Mouse (Mus musculus) forebrain, embryonic 16.5 days (tissue): Measurements from ENCODE around the gene Megf8. TPM values are rescaled to one million over a fixed set of nuclear protein-coding genes. Genes with fewer than 3 reads are reported as not detected.

Source experiments
- ATAC-seq: fragments of 200-750 bp; cut with Nextera tagmentation; 2 replicates; pipeline ENCODE4 v1.8.0; 2017; ENCODE audit warnings: mild to moderate bottlenecking, moderate library complexity
- H3K27ac ChIP-seq: fragments of 300-500 bp; sonication (generic); 2 replicates; pipeline ENCODE4 v1.5.1; 2014; ENCODE audit warnings: low read length, control low read depth
- H3K27me3 ChIP-seq: fragments of 300-500 bp; sonication (generic); replicated peaks from 2 replicates; pipeline ENCODE4 v1.6.1; 2014; ENCODE audit warnings: low read length; ENCODE audit not compliant: control insufficient read depth, insufficient read depth
- H3K36me3 ChIP-seq: fragments of 300-500 bp; sonication (generic); 2 replicates; pipeline ENCODE4 v1.6.1; 2014; ENCODE audit not compliant: control insufficient read depth, insufficient read depth
- H3K4me1 ChIP-seq: fragments of 300-500 bp; sonication (generic); replicated peaks from 2 replicates; pipeline ENCODE4 v1.6.1; 2014; ENCODE audit warnings: low read length; ENCODE audit not compliant: control insufficient read depth, insufficient read depth
- H3K4me2 ChIP-seq: fragments of 300-500 bp; sonication (generic); 2 replicates; pipeline ENCODE4 v1.6.1; 2014; ENCODE audit warnings: mild to moderate bottlenecking, low read length, control low read depth
- H3K4me3 ChIP-seq: fragments of 300-500 bp; sonication (generic); replicated peaks from 2 replicates; pipeline ENCODE4 v1.5.1; 2014; ENCODE audit warnings: mild to moderate bottlenecking, low read length, control low read depth
- H3K9ac ChIP-seq: fragments of 300-500 bp; sonication (generic); replicated peaks from 2 replicates; pipeline ENCODE4 v1.6.1; 2014; ENCODE audit warnings: low read depth, low read length, control low read depth
- H3K9me3 ChIP-seq: fragments of 300-500 bp; sonication (generic); 2 replicates; pipeline ENCODE4 v1.6.1; 2016; ENCODE audit warnings: low read length; ENCODE audit not compliant: control insufficient read depth
- WGBS: fragments of 180-500 bp; shearing (Covaris S2); extraction: QIAGEN DNeasy Blood & Tissue Kit; methylation state at CpG from one replicate; pipeline ENCODE4 v1.1.7; 2014; 5-methylcytosine and 5-hydroxymethylcytosine counted together
- polyA plus RNA-seq: library from polyadenylated mRNA; unstranded; fragments of >200 nt; fragmentation: Nextera tagmentation; extraction: Ambion mirVana; gene quantifications from 2 replicates; pipeline ENCODE4 v1.2.1, GENCODE M21; 2015

Megf8 gene
- polyA plus RNA-seq, 1 experiment from 2014 or later, result 25.0 TPM

DNA sequence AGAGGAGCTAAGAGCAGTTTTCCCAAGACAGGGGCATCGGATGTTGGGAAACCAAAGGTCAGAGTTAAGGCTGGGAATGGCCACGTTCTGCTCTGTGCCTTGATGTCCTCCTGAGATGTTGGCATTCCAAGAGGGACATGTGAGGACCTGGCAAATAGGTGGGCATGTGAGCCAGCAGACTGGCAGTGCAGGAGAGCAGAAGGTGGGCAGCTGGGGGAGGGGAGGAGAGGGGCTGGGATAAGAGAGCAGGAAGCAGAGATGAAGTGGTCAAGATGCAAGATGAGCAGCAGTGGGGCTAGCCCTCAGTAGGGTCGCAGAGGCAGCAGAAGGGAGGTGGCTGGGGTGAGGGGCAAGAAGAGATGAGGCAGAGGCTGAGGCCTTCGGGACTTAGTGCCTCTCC, 66.9 kb downstream of the Megf8 start:
- no peaks in the 10 kb centered on the region for H3K27me3 ChIP-seq
- ATAC-seq, result no peak
- peaks cover 14% of the 10 kb centered on the region for H3K36me3 ChIP-seq
- 83% methylated on average over 4 of the region's 4 CpGs for WGBS
- H3K9ac ChIP-seq, result no peak overlapping the region
- H3K4me2 ChIP-seq, result no peak overlapping the region
- H3K27ac ChIP-seq, result no peak overlapping the region
- no peak overlapping the region for H3K4me3 ChIP-seq
- no peaks in the 10 kb centered on the region for H3K9me3 ChIP-seq
- peaks cover 13% of the 10 kb centered on the region for H3K4me1 ChIP-seq

DNA sequence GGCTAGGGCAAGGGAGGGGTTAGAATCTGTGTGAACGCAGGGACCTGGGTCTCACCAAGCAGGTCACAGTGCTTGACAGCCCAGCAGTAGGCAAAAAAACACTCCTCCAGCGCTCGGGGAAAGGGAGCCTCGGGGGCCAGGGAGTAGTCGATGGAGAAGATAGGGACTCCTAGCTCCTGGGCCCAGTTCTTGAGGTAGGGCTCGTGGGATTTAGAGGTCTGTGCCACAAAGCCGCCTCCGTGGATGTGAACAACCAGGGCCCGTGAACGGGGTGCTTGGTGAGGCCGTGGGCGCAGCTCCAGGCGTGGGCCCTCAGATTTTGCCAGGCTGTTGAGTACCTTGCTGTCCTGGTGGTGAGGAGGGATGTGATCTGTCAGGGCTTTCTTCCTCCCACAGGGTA, 67.4 kb downstream of the Megf8 start:
- Histone ChIP-seq H3K4me1 (peaks cover 11% of the 10 kb centered on the region), H3K4me2 (no peak overlapping the region), H3K36me3 (peaks cover 14% of the 10 kb centered on the region), H3K27ac (no peak overlapping the region), H3K9ac (no peak overlapping the region), H3K27me3 (no peaks in the 10 kb centered on the region), H3K4me3 (no peak overlapping the region), H3K9me3 (no peaks in the 10 kb centered on the region)
- ATAC-seq, result no peak
- 88% methylated on average over 13 of the region's 13 CpGs for WGBS

DNA sequence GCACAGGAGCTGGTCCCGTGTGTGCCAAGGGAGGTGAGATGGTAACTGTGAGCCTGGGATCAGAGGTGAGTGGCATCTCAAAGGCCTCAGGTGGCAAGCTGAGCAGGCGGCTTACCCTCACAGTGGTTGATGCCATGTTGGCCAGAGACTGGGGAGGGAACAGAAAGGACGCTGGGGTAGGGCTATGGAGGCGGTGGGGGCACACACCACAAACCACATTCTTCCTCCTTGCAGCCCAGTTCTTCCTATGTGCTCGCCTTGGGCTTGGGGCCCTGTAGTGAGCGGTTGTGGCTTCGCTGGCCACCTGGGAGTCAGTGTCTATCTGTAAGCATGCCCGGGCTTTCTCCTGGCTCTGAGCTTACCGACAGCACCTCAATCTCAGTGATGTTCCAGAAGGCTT, 67.9 kb downstream of the Megf8 start:
- H3K9me3 ChIP-seq, result no peaks in the 10 kb centered on the region
- 88% methylated on average over 9 of the region's 9 CpGs for WGBS
- no peaks in the 10 kb centered on the region for H3K27me3 ChIP-seq
- H3K4me3 ChIP-seq, result no peak overlapping the region
- no peak overlapping the region for H3K4me2 ChIP-seq
- no peak overlapping the region for H3K27ac ChIP-seq
- H3K4me1 ChIP-seq, result peaks cover 9% of the 10 kb centered on the region
- H3K9ac ChIP-seq, result no peak overlapping the region
- peaks cover 14% of the 10 kb centered on the region for H3K36me3 ChIP-seq
- ATAC-seq, result no peak

DNA sequence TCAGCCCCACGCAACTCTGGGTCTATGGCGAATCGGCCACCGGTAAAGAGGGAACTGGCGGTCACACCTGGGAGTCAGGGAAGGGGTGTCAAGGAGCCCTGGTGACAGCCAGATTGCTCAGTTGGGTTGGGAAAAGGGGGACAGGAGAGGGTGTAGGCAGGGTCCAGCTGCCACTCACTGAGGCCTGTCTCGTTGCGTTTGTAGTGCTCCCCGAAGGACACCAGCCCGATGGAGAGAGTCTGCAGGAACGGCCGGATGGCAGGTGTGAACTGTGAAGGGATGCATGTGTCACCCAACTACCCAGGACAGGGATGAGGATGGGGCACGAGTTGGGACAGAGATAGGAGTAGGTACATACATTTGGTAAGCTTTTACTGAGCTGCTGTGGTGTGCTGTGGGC, 68.3 kb downstream of the Megf8 start:
- peaks cover 14% of the 10 kb centered on the region for H3K36me3 ChIP-seq
- no peak for ATAC-seq
- WGBS, result 96% methylated on average over 12 of the region's 12 CpGs
- H3K9me3 ChIP-seq, result no peaks in the 10 kb centered on the region
- H3K9ac ChIP-seq, result no peak overlapping the region
- H3K4me1 ChIP-seq, result peaks cover 11% of the 10 kb centered on the region
- no peak overlapping the region for H3K4me3 ChIP-seq
- no peaks in the 10 kb centered on the region for H3K27me3 ChIP-seq
- H3K27ac ChIP-seq, result no peak overlapping the region
- H3K4me2 ChIP-seq, result no peak overlapping the region

DNA sequence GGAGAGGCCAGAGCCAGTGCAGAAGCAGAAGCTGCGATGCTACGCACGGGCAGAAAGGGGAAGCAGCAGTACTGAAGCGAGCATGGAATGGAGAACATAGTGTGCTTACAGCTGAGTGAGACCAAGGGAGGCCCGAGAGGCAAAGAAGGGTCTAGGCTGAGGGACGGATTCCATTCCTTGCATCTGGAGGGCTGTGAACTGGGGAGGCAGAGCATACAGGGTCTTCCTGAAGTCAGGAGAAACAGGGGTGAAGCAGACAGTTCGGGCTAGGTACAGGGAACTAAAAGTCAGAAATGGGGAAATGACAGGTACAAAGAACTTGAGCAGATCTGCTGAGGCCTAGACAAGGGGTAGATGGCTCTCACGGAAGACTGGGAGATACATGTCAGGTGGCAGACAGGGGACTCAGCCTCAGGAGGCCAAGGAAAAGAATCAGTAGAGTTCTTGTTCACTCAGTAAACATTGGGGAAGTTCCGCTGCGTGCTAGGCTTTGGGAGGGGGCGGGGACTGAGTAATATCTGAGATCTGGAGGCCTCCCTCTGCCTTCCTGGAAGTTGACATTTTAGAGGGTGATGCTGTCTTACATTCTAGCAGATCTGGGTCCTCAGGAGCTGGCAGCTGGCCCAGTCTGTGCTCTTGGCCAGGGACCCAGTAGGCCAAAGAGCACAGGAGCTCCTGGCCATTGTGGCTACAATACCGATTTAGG, 69.0 kb downstream of the Megf8 start:
- peaks cover 14% of the 10 kb centered on the region for H3K36me3 ChIP-seq
- no peaks in the 10 kb centered on the region for H3K27me3 ChIP-seq
- no peak overlapping the region for H3K27ac ChIP-seq
- H3K4me1 ChIP-seq, result peaks cover 13% of the 10 kb centered on the region
- ATAC-seq, result no peak
- H3K4me2 ChIP-seq, result no peak overlapping the region
- no peak overlapping the region for H3K4me3 ChIP-seq
- no peaks in the 10 kb centered on the region for H3K9me3 ChIP-seq
- H3K9ac ChIP-seq, result no peak overlapping the region
- WGBS, result 82% methylated on average over 12 of the region's 12 CpGs

DNA sequence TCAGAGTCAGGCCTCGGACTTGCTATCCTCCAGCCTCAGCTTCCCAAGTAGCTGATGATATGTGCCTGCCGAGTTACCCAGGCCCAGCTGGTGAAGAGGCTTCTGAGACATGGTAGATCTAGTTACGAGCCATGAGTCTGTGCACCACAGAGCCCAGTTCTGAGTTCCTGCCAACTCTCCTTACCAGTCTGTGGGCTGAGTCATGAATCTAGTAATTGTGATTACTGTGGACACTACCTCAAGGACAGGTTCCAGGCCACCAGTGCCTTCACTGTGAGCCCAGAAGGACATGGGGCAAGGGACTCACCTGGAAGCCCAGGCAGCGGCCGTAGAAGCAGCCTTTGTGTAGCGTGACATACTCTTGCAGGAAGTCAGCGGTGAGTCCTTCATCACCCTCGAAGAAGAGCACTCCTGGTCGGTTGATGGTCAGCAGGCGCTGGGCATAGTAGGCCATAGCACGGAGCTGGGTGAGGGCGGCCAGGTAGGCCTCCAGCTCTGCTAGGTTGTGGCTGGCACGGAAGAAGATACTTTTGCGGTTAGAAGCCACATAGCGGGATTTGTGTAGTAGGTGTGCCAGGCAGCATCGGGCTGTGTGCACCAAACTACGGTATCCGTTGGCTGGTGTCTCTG, 71.0 kb downstream of the Megf8 start:
- 95% methylated on average over 18 of the region's 18 CpGs for WGBS
- H3K9me3 ChIP-seq, result no peaks in the 10 kb centered on the region

DNA sequence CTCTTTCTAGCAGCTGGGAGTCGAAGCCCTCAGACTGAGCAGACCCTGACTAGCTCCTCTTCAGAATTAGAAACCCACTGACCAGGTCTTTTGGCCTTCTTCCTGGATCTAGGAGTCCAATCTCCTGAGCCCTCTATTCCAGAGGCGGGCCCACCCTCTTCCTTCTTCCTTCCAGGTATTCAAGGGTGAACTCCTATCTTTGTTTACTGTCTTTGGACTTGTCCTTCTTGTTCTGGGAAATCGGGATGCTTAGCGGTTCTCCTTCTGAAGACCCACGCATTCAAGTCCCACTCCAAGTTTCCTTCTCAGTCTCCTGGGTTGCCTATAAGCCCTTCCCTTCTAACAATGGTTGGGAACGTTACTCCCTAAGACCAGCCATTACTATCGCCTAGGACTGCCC, 72.0 kb downstream of the Megf8 start:
- Histone ChIP-seq H3K9me3 (no peaks in the 10 kb centered on the region), H3K27ac (no peak overlapping the region), H3K4me1 (peaks cover 25% of the 10 kb centered on the region), H3K27me3 (no peaks in the 10 kb centered on the region), H3K4me2 (no peak overlapping the region), H3K9ac (no peak overlapping the region), H3K4me3 (no peak overlapping the region), H3K36me3 (peaks cover 14% of the 10 kb centered on the region; the same call in 1 of the 2 replicates)
- ATAC-seq, result no peak
- 87% methylated on average over 7 of the region's 7 CpGs for WGBS

More for the DNA sequence above, 71.0 kb downstream of the Megf8 start:
- no peaks in the 10 kb centered on the region for H3K27me3 ChIP-seq
- H3K27ac ChIP-seq, result no peak overlapping the region
- H3K4me2 ChIP-seq, result no peak overlapping the region
- H3K36me3 ChIP-seq, result peaks cover 14% of the 10 kb centered on the region; the same call in 1 of the 2 replicates
- ATAC-seq, result no peak
- H3K4me1 ChIP-seq, result peaks cover 15% of the 10 kb centered on the region
- H3K4me3 ChIP-seq, result no peak overlapping the region
- H3K9ac ChIP-seq, result no peak overlapping the region

DNA sequence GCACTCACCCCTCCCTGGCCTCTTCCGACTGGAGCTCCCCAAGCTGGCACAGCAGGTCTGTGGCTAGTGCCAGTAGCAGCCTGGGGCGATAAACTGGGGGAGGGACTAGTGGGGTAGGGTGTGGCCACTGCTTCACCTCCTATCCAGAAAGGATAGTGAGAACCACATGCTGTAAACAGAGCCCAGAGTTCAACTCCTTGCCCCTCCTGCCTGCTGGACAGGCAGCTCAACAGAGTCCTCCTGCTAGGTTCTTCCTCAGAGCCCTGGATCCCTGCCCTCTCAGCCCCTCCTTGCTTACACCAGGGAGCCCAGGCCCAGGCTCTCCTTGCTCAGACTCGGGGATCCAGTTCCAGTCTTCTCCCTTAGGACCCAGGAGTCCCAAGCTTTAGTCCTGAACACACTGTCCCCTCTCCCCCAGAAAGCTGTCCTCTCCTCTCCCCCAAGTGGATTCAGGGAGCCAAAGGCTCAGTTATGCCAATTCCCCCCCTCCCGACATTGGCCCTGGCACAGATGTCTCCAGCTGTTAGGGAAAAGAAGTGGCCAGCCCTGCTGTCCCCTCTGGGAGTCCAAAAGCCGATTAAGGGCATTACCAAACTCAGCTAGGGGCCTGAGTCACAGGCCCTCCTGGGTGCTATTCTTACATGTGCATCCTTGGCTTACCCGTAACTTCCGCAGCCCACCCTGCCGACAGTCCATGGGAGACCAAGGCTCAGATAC, 73.2 kb downstream of the Megf8 start:
- H3K4me3 ChIP-seq, result no peak overlapping the region
- H3K4me2 ChIP-seq, result no peak overlapping the region
- 38% methylated on average over 8 of the region's 8 CpGs for WGBS
- H3K27ac ChIP-seq, result no peak overlapping the region
- no peaks in the 10 kb centered on the region for H3K27me3 ChIP-seq
- peaks cover 35% of the 10 kb centered on the region for H3K4me1 ChIP-seq
- H3K36me3 ChIP-seq, result peaks cover 11% of the 10 kb centered on the region; the same call in 1 of the 2 replicates
- no peak for ATAC-seq
- H3K9me3 ChIP-seq, result no peaks in the 10 kb centered on the region
- no peak overlapping the region for H3K9ac ChIP-seq

DNA sequence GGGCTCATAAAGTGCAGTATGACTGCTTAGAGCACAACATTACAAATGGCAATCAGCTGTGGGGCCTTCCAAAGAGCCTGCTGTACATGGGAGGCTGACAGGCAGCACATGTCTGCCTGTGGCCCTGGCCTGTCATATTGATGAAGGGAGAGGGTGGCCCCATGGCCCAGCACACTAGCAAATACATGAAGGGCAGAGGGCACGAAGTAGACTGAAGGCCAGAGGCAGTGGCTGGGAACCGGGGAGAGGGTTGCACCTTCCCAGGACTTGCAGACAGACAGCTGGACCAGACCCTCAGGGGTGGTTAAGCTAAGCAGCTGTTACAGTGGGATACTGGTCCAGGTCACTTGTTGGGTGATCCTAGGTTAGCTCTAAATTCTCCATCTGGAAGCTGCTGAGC, 74.0 kb downstream of the Megf8 start:
- no peak for ATAC-seq
- 48% methylated on average over 2 of the region's 2 CpGs for WGBS
- no peak overlapping the region for H3K9ac ChIP-seq

More for the DNA sequence above, 74.0 kb downstream of the Megf8 start:
- Histone ChIP-seq H3K27ac (no peak overlapping the region), H3K4me2 (no peak overlapping the region), H3K4me1 (peaks cover 35% of the 10 kb centered on the region), H3K4me3 (no peak overlapping the region), H3K36me3 (peaks cover 9% of the 10 kb centered on the region; the same call in 1 of the 2 replicates), H3K9me3 (no peaks in the 10 kb centered on the region), H3K27me3 (no peaks in the 10 kb centered on the region)
